Mouse (Mus musculus): Measurements from ENCODE around the gene Samd1. TPM values are rescaled to one million over a fixed set of nuclear protein-coding genes. Genes with fewer than 3 reads are reported as not detected.

Samd1 gene
- polyA plus RNA-seq, 1 experiment = 42.4 TPM

- no peak overlapping the region for H3K27ac ChIP-seq (ENCODE audit: insufficient read depth, low read length)
- H3K4me3 ChIP-seq (ENCODE audit: insufficient read depth, low read length) = no peak overlapping the region
- no peak for TF ChIP-seq POLR2A (IDR thresholded peaks at IDR 0.05; ENCODE audit: extremely low read depth, insufficient read depth, low read length)
- no peak for TF ChIP-seq CTCF (IDR thresholded peaks at IDR 0.05; ENCODE audit: extremely low read depth, insufficient read depth, low read length)
- H3K4me1 ChIP-seq (ENCODE audit: control insufficient read depth, insufficient read depth, low read length) = no peaks in the 10 kb centered on the region
Observed at GRCm38 (mm10) chr8:84042948-84043342, 45.5 kb downstream of the Samd1 start.

- TF ChIP-seq POLR2A (IDR thresholded peaks at IDR 0.05; ENCODE audit: extremely low read depth, insufficient read depth, low read length) = no peak
- no peak for TF ChIP-seq CTCF (IDR thresholded peaks at IDR 0.05; ENCODE audit: extremely low read depth, insufficient read depth, low read length)
- no peak overlapping the region for H3K4me3 ChIP-seq (ENCODE audit: insufficient read depth, low read length)
- no peaks in the 10 kb centered on the region for H3K4me1 ChIP-seq (ENCODE audit: control insufficient read depth, insufficient read depth, low read length)
- H3K27ac ChIP-seq (ENCODE audit: insufficient read depth, low read length) = no peak overlapping the region
Observed at GRCm38 (mm10) chr8:84044103-84044502, 46.6 kb downstream of the Samd1 start.

DNA sequence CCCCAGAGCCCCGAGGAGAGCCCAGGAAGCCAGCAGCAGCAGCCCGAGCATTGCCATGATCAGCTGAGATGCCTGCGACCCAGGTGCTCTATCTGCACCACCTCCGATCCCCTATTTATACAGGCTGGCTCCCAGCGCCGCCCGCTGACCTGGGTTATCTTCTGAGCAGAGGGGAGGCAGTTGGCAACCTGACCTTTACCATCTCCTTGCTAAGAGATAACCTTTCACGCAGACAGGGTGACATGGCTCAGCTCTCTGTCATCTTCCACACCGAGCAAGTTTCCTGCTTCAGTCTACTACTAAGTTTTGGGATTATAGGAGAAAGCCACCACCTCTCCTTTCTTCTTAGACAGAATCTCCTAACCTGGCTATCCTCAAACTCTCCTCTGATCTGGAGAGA is 47.4 kb downstream of the Samd1 start, which contains the start of gene Rln3:
Gene Rln3 (minus strand): TSS at position 101 of the 400 bp plus-strand sequence.
- TF ChIP-seq CTCF (IDR thresholded peaks at IDR 0.05; ENCODE audit: extremely low read depth, insufficient read depth, low read length) (no peak), POLR2A (IDR thresholded peaks at IDR 0.05; ENCODE audit: extremely low read depth, insufficient read depth, low read length) (no peak)
- no peaks in the 10 kb centered on the region for H3K4me1 ChIP-seq (ENCODE audit: control insufficient read depth, insufficient read depth, low read length)

DNA sequence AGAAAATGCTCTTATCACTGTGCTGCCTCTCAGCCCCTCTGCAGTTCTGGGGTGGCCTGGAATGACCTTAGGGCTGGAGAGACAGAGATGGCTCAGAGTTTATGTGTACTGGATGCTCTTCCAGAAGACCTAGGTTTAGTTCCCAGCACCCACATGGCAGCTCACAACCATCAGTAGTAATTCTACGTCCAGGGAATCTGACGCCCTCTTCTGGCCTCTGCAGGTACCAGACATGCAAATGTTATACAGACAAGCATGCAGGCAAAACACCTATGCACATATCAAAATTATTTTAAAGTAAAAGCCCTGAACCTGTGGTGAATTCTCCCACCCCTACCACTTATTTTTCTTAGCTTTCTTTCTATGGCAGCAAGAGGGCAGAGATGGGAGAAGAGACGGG is 49.0 kb downstream of the Samd1 start:
- no peaks in the 10 kb centered on the region for H3K4me1 ChIP-seq (ENCODE audit: control insufficient read depth, insufficient read depth, low read length)
- TF ChIP-seq CTCF (IDR thresholded peaks at IDR 0.05; ENCODE audit: extremely low read depth, insufficient read depth, low read length) = no peak
- no peak for TF ChIP-seq POLR2A (IDR thresholded peaks at IDR 0.05; ENCODE audit: extremely low read depth, insufficient read depth, low read length)
- no peak overlapping the region for H3K27ac ChIP-seq (ENCODE audit: insufficient read depth, low read length)
- no peak overlapping the region for H3K4me3 ChIP-seq (ENCODE audit: insufficient read depth, low read length)

More for the DNA sequence above, 47.4 kb downstream of the Samd1 start, which contains the start of gene Rln3:
- H3K4me3 ChIP-seq (ENCODE audit: insufficient read depth, low read length) = no peak within 1 kb of the TSS
- no peak within 1 kb of the TSS for H3K27ac ChIP-seq (ENCODE audit: insufficient read depth, low read length)

GRCm38 (mm10) chr8:84048171-84048570 is 50.7 kb downstream of the Samd1 start:
- H3K4me3 ChIP-seq (ENCODE audit: insufficient read depth, low read length) = no peak overlapping the region
- TF ChIP-seq CTCF (IDR thresholded peaks at IDR 0.05; ENCODE audit: extremely low read depth, insufficient read depth, low read length) (no peak), POLR2A (IDR thresholded peaks at IDR 0.05; ENCODE audit: extremely low read depth, insufficient read depth, low read length) (no peak)

More at GRCm38 (mm10) chr8:84048171-84048570, 50.7 kb downstream of the Samd1 start:
- Histone ChIP-seq H3K27ac (ENCODE audit: insufficient read depth, low read length) (no peak overlapping the region), H3K4me1 (ENCODE audit: control insufficient read depth, insufficient read depth, low read length) (no peaks in the 10 kb centered on the region)

Other genes starting within 250 kb of the Samd1 start
- gene Adgrl1, start 97.6 kb upstream of the Samd1 start, polyA plus RNA-seq (2012; rRNA removed) = 236 and 241 TPM in 2 replicates
- 0.52 and 0.62 TPM in 2 replicates for gene Gm10644, start 42.5 kb upstream of the Samd1 start, polyA plus RNA-seq (2012; rRNA removed)
- gene Asf1b, start 42.2 kb upstream of the Samd1 start, polyA plus RNA-seq (2012; rRNA removed) = 1.2 and 1.4 TPM in 2 replicates
- 181 and 183 TPM in 2 replicates for gene Prkaca, start 24.7 kb upstream of the Samd1 start, polyA plus RNA-seq (2012; rRNA removed)
- 0.13 and 0.21 TPM in 2 replicates for gene 1700067K01Rik, start 3.8 kb downstream of the Samd1 start, polyA plus RNA-seq (2012; rRNA removed)
- 0.87 and 1.4 TPM in 2 replicates for gene 2210011C24Rik, start 14.5 kb downstream of the Samd1 start, polyA plus RNA-seq (2012; rRNA removed)
- gene Palm3, start 23.8 kb downstream of the Samd1 start, polyA plus RNA-seq (2012; rRNA removed) = 2.4 and 2.5 TPM in 2 replicates
- gene Il27ra, start 44.9 kb downstream of the Samd1 start, polyA plus RNA-seq (2012; rRNA removed) = 0.33 and 0.40 TPM in 2 replicates
- gene Rln3, start 47.3 kb downstream of the Samd1 start, polyA plus RNA-seq (2012; rRNA removed) = not detected in 2 replicates
- gene Gm10643, start 67.5 kb downstream of the Samd1 start, polyA plus RNA-seq (2012; rRNA removed) = 3.6 and 3.7 TPM in 2 replicates
- gene Rfx1, start 69.2 kb downstream of the Samd1 start, polyA plus RNA-seq (2012; rRNA removed) = 28.0 and 29.5 TPM in 2 replicates
- 29.9 and 33.2 TPM in 2 replicates for gene Dcaf15, start 107.1 kb downstream of the Samd1 start, polyA plus RNA-seq (2012; rRNA removed)
- gene Podnl1, start 128.3 kb downstream of the Samd1 start, polyA plus RNA-seq (2012; rRNA removed) = not detected in 2 replicates
- 38.0 and 42.3 TPM in 2 replicates for gene Cc2d1a, start 150.3 kb downstream of the Samd1 start, polyA plus RNA-seq (2012; rRNA removed)
- 2.7 and 3.0 TPM in 2 replicates for gene 4930432K21Rik, start 150.4 kb downstream of the Samd1 start, polyA plus RNA-seq (2012; rRNA removed)
- 1.8 and 3.6 TPM in 2 replicates for gene Nanos3, start 187.5 kb downstream of the Samd1 start, polyA plus RNA-seq (2012; rRNA removed)
- 12.2 and 13.6 TPM in 2 replicates for gene Zswim4, start 239.4 kb downstream of the Samd1 start, polyA plus RNA-seq (2012; rRNA removed)